Mouse (Mus musculus) lung, postnatal 10 days (tissue): ENCODE data around the gene Raly.

ENCODE experiments used
- DNase-seq: peaks from one replicate; pipeline ENCODE4 v3.0.0; 2021

Raly gene

GRCm38 (mm10) chr2:154785284-154785683 lies 5.6 kb upstream of the Raly start:
- DNase-seq, result no peak

- no peak for DNase-seq
These were observed 4.7 kb upstream of the Raly start for GRCm38 (mm10) chr2:154786187-154786586.

GRCm38 (mm10) chr2:154786776-154787175 lies 4.1 kb upstream of the Raly start:
- no peak for DNase-seq

- no peak for DNase-seq
These were observed 1.5 kb upstream of the Raly start for GRCm38 (mm10) chr2:154789381-154789780.

GRCm38 (mm10) chr2:154789977-154790655 lies 780 bp upstream of the Raly start:
- DNase-seq, result no peak

GRCm38 (mm10) chr2:154791661-154792642 lies 1.1 kb downstream of the Raly start:
- peak; percentile 89 for DNase-seq

GRCm38 (mm10) chr2:154803372-154803771 lies 12.5 kb downstream of the Raly start:
- no peak for DNase-seq

GRCm38 (mm10) chr2:154803845-154804244 lies 12.9 kb downstream of the Raly start:
- DNase-seq, result no peak

GRCm38 (mm10) chr2:154807689-154808088 lies 16.8 kb downstream of the Raly start:
- no peak for DNase-seq

GRCm38 (mm10) chr2:154809107-154809762 lies 18.3 kb downstream of the Raly start:
- DNase-seq, result peak; percentile 50

- DNase-seq, result no peak
These were observed 19.9 kb downstream of the Raly start for GRCm38 (mm10) chr2:154810821-154811220.

GRCm38 (mm10) chr2:154813426-154813825 lies 22.5 kb downstream of the Raly start:
- no peak for DNase-seq

- DNase-seq, result no peak
These were observed 26.2 kb downstream of the Raly start for GRCm38 (mm10) chr2:154817089-154817488.

GRCm38 (mm10) chr2:154817788-154818187 lies 26.9 kb downstream of the Raly start:
- peak; percentile 68 for DNase-seq

- no peak for DNase-seq
These were observed 27.7 kb downstream of the Raly start for GRCm38 (mm10) chr2:154818599-154818998.

- DNase-seq, result no peak
These were observed 29.4 kb downstream of the Raly start for GRCm38 (mm10) chr2:154820346-154820745.

GRCm38 (mm10) chr2:154826054-154826538 lies 35.2 kb downstream of the Raly start:
- DNase-seq, result no peak

- DNase-seq, result no peak
These were observed 36.6 kb downstream of the Raly start for GRCm38 (mm10) chr2:154827521-154827920.

- no peak for DNase-seq
These were observed 41.6 kb downstream of the Raly start for GRCm38 (mm10) chr2:154832471-154832870.

GRCm38 (mm10) chr2:154834149-154834865 lies 43.4 kb downstream of the Raly start:
- no peak for DNase-seq

GRCm38 (mm10) chr2:154836537-154836936 lies 45.6 kb downstream of the Raly start:
- no peak for DNase-seq

- DNase-seq, result no peak
These were observed 57.2 kb downstream of the Raly start for GRCm38 (mm10) chr2:154848086-154848485.

GRCm38 (mm10) chr2:154855383-154855782 lies 64.5 kb downstream of the Raly start:
- DNase-seq, result peak; percentile 75
